Mouse (Mus musculus): ENCODE results near the gene Agap1.

Gene Agap1

DNA sequence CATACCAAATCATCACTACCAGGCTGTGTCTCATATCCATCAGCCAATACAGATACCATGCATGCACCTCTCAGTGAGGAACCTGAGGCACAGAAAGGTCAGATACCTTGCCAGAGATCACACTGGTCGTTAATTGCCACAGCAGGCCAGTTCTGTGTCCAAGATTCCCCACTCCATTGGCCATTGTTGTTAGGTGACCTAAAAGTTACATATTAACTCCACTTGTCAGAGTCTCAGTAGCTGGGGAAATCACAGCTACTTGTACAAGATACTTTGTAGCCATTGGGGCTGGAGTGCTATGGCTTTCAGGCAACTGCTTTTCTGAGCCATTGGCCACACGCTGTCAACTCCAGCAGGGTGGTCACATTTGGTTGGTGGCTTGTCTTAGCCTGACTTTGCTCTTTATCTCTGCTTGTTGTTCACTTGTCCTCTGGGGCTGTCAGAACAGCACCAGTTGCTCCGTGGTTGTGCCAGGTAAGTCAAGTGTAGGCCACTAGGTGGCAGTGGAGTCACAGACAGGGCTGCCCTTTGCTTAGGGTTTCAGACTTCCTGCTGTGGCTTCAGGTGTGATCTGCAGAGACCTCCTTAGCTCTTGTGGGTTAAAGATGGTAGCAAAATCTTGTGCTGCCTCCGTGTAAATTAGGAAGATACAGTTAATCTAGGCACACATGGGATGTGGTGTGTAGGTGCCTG, 191.9 kb downstream of the Agap1 start:
- peak; percentile 65 to 89 for DNase-seq (ENCODE audit: inconsistent age in 2 of 2, low spot score in 1 of 2)

DNA sequence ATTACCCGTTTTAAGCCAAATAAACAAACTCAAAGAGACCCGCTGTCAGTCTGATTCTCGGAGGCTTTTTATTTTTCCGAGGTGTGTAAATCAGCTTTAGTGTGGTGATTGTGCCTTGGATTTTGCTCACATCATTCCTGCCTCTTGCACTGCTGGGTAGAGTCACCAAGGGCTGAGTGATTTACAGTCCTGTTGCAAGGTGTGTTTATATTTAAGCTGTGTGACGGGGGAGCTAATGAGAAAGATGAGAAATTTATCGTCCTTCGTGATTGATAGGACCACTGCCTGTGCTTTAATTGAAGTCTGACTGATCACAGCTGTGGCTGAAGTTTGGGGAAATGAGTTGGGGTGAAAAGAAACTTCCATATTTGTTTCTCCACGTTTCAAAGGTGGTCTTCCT, 192.9 kb downstream of the Agap1 start:
- no peak for DNase-seq (ENCODE audit: inconsistent age in 2 of 2, low spot score in 1 of 2)

DNA sequence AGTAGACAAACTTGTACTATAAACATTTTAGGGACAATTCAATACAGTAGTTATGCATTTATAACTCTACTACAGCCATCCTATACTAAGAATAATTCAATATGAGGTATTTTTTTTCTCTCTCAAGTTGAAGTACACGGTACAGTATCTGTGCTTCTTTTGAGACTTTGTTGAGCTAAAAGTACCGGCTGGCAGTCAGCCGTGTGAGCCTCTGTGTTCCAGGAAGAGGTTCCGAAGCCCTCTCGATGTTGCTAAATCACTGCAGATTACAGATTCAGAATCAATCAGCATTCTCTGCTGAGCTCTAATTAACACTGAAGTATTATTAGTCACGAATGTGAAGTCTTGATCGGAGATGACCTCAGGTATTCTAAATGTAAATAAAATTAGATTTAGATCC, 196.0 kb downstream of the Agap1 start:
- DNase-seq (ENCODE audit: inconsistent age in 2 of 2, low spot score in 1 of 2), result no peak

DNA sequence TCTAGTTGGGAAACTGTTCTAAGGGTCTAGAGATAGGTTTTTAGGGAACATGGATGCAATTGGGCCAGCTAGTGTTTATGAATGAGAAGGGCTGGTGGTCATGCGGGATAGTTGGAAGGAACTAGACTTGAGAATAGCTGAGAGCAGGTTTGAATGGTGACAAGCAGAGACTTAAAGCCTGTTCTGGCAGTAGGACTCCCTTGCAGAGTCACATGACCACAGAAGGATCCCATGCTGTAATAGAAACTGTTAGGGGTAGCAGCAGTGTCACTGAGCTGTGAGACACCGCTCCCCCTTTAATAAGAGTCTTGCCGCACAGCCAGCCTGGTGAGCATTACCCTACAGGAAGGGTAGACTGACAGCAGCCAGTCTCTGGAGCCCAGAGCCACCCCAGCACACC, 201.6 kb downstream of the Agap1 start:
- DNase-seq (ENCODE audit: inconsistent age in 2 of 2, low spot score in 1 of 2), result no peak

GRCm38 (mm10) chr1:89656643-89657321, 202.2 kb downstream of the Agap1 start:
- peak; percentile 76 to 82 for DNase-seq (ENCODE audit: inconsistent age in 2 of 2, low spot score in 1 of 2)

DNA sequence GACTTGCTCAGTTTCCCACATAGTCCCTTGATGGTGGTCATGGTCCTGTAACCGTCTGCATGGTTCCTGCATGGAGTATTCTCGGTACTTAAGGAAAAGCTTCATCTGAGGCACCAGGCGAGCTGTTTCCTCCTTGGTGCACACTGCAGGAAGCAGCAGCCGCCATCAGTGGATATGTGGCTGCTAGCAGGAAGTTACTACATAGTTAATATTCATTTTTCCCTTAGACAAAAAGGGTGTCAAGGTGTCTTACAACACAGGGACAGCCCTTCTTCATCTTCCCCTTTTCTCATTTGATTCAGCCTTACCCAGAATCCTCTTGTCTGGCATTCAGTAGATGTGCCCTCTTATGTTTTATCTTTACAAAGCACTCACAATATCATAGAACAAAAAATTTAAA, 206.2 kb downstream of the Agap1 start:
- no peak for DNase-seq (ENCODE audit: inconsistent age in 2 of 2, low spot score in 1 of 2)

DNA sequence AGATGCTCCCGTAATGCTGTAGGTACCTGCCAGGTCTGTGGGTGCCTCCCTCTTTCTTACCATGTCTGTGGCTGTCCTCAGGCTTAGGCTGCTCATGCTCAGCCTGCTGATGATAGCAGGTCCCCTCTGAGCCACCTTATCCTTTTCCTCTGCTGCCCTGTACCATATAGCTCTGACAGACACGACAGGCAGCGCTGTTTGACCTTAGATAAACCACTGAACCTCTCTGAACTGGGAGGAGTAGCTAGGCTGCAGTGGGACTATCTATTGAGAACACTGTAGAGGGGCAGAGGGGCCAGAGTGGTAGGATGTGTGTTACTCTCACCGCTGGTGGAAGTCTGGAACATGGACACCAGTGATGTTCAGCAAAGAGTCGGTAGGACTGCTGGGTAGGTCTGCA, 211.5 kb downstream of the Agap1 start:
- no peak for DNase-seq (ENCODE audit: inconsistent age in 2 of 2, low spot score in 1 of 2)

- no peak for DNase-seq (ENCODE audit: inconsistent age in 2 of 2, low spot score in 1 of 2)
Measured at GRCm38 (mm10) chr1:89667387-89667786, 212.8 kb downstream of the Agap1 start.

- DNase-seq (ENCODE audit: inconsistent age in 2 of 2, low spot score in 1 of 2), result no peak
Measured at GRCm38 (mm10) chr1:89668635-89669034, 214.0 kb downstream of the Agap1 start.

GRCm38 (mm10) chr1:89671110-89671787, 216.6 kb downstream of the Agap1 start:
- no peak for DNase-seq (ENCODE audit: inconsistent age in 2 of 2, low spot score in 1 of 2)

DNA sequence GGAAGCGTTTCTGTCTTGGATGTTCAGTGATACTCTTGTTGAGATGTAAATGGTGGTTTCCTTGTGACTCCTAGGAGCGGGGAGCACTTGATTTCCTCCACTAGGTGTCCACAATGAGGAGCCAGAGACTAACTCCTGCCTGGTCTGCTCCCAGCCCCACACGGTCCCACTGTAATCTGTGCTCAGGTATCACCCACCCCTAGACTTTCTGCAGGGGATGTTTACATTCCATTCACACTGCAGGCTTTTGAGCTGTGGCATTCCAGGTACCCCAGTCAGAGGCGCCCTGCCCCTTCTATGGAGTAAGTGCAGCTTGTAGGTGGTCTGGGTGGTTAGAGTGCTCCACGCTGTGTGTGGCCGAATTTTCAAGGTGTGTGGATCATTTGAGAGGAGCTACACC, 218.5 kb downstream of the Agap1 start:
- no peak for DNase-seq (ENCODE audit: inconsistent age in 2 of 2, low spot score in 1 of 2)

DNA sequence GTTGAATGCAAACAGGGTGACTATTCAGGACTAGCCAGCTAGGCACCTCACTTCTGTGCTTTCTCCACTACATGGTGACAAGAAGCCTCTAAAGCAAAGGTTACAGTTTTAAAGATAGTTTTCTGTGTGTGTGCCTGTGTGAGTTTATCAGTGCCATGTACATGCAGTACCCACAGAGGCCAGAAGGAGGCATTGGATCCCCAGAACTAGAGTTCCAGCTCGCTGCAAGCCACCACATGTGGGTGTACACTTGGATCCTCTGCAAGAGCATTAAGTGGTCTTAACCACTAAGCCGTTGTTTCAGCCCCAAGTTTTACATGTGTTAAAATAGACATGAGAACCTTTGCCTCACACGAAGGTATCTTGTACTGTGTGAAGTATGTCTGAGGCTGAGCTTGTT, 219.1 kb downstream of the Agap1 start:
- no peak for DNase-seq (ENCODE audit: inconsistent age in 2 of 2, low spot score in 1 of 2)

DNA sequence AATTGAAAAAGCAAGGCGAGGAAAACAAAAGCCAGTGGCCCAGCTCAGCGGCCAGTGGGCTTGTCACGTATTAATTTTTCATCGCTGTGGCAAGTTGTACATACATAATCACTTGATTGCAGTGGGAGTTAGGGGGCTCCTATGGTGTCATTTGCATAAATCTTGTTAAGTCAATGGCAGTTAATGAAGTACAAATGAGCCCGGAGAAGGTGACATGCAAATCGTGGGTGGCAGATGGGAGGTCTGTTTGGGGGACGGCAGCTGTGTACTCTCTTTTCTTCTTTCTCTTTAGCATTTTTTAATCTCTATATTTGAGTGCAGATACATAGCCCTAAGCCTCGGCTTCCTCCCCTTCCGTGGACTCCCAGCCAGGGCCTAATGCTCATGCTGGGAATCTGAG, 220.1 kb downstream of the Agap1 start:
- no peak for DNase-seq (ENCODE audit: inconsistent age in 2 of 2, low spot score in 1 of 2)

DNA sequence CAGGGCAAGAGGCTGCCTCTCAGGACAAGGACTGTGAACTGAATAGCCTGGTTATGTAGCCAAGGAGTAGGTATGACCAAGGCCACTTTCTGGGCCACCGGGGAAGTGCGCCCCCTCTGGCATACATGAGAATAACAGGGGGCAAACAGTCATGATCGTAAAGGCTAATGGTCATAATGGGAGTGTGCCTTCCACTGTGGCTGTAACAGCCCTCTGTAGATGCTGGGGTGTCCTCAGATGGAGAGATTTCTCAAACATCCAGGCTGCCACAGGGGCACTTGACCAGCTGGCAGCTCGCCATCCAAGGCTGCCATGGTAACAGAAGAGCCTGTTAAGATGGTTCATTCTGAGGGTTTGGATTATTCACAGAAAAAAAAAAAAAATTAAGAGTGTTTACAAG, 221.8 kb downstream of the Agap1 start:
- DNase-seq (ENCODE audit: inconsistent age in 2 of 2, low spot score in 1 of 2), result peak in 1 of 2 experiments; percentile 52

- no peak for DNase-seq (ENCODE audit: inconsistent age in 2 of 2, low spot score in 1 of 2)
Measured at GRCm38 (mm10) chr1:89680673-89681072, 226.1 kb downstream of the Agap1 start.

GRCm38 (mm10) chr1:89688914-89689313, 234.3 kb downstream of the Agap1 start:
- peak; percentile 81 to 90 for DNase-seq (ENCODE audit: inconsistent age in 2 of 2, low spot score in 1 of 2)

DNA sequence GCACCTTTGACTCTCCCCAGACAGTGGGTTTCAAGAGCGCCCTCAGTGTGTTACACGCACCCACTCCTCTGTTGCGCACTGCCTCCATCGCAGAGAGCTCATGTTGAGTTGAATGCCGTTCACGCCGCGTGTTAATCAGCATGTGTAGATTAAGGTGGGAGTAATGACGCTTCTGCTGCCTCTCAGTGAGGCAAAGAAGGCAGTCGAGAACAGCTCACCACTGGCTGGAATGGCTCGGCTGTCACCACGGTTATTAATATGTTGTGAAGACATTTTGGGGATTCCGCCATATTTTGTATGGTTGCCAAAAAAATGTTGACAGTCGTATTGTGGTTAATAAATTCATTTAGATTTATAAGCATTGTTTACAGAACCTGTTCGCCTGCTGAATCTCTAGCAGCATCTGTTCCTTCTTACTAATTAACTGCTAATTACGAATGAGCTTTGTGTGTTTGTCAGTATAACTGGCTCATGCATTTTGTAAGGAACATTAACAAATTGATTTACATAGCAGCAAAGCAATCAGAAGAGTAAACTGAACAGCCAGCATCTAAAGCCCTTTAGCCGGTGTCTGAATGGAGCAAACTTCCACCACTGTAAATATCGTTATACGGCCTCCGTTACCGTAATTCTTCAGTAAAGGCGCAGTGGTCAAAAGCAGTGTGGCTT, 235.1 kb downstream of the Agap1 start:
- peak in 1 of 2 experiments; percentile 31 for DNase-seq (ENCODE audit: inconsistent age in 2 of 2, low spot score in 1 of 2)

- no peak for DNase-seq (ENCODE audit: inconsistent age in 2 of 2, low spot score in 1 of 2)
Measured at GRCm38 (mm10) chr1:89691096-89691495, 236.5 kb downstream of the Agap1 start.

GRCm38 (mm10) chr1:89692420-89692819, 237.8 kb downstream of the Agap1 start:
- DNase-seq (ENCODE audit: inconsistent age in 2 of 2, low spot score in 1 of 2), result no peak

- no peak for DNase-seq (ENCODE audit: inconsistent age in 2 of 2, low spot score in 1 of 2)
Measured at GRCm38 (mm10) chr1:89694916-89695315, 240.3 kb downstream of the Agap1 start.

DNA sequence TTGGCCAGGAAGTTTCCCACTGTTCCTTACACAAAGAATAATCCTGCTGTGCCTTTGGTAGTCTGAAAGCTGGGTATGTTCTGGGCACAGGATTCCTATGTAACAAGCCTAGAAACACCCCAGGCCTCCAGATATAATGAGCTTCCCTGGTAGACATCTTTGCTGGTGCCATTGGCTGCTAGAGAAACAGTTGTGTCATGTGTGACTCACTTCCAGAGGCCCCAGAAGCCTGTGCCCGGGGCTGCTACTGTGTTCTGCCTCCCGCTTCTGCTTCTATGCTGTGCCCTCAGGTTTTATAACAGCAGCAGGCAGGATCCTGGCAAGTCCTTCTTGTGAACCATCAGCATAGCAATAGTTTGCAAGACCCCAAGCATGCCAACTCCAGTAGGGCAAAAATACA, 242.6 kb downstream of the Agap1 start:
- peak in 1 of 2 experiments; percentile 65 for DNase-seq (ENCODE audit: inconsistent age in 2 of 2, low spot score in 1 of 2)

DNA sequence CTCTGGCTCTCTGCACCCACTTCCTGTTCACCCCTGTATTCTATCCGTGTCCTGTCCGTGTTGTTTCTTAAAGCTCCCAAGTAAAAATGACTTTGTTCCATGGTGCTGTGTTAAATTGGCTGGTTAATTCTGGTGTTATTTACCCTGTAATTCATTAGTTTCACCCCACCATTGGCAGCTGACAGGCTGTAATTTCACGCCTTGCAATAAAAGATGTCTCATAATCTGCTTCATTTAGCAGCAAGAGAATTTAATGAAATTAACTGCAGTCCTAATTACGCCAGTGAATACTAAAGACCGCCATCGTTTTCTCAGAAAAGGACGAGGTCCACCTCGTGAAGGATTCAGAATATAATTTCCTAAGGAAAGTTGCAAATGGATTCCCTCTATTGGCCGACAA, 245.6 kb downstream of the Agap1 start:
- no peak for DNase-seq (ENCODE audit: inconsistent age in 2 of 2, low spot score in 1 of 2)
